In the genomic region with DNA sequence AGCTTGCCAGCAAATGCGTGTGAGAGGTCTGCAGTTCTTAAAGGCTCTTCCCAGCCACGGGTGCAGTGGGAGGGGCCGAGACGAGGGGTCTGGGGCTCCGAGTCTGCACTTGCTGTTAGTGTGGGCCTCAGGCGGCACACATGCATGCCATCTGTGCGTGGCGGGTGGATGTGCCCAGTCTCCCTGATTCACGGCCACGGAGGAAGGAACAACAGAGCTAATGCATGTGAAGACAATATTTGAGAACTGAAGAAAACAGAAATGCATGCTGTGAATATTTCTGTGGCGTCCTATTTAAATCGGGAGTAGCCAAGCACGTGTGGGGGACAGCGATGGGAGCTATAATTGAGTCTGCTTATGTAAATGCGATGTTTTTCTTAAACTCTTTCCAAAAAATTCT, we compare ENCODE assay signal across 10 mouse cellular contexts.
DNase-seq lines count a peak whose midpoint lies in the region; ATAC-seq lines count a peak whose summit lies in the region.
"Had no signal": no experiment of that assay in that cellular context is flagged by ENCODE, and none has a peak within 500 bp of the region (broad histone marks: within the 10 kb centered on the region; RNA-seq: fewer than 3 reads in every experiment).

No protein-coding gene starts in this region.

- H3K9ac ChIP-seq in intestine, embryonic 15.5 days: no peak overlapping the region
- H3K9ac ChIP-seq in intestine, embryonic 16.5 days (ENCODE audit: low read depth, low read length): no peak overlapping the region
- no peak overlapping the region for H3K9ac ChIP-seq in forebrain, embryonic 13.5 days
- H3K9ac ChIP-seq: heart, embryonic 13.5 days had no signal

- H3K27ac ChIP-seq in intestine, embryonic 15.5 days: no peak overlapping the region
- H3K27ac ChIP-seq in intestine, embryonic 16.5 days (ENCODE audit: low read length): no peak overlapping the region
- no peak overlapping the region for H3K27ac ChIP-seq in forebrain, embryonic 13.5 days
- H3K27ac ChIP-seq: heart, embryonic 13.5 days had no signal

- intact Hi-C loops in left cerebral cortex, postnatal 4 days (cut with DNase I): no loop called here

- 57% methylated on average over 15 of the region's 15 CpGs for WGBS in intestine, embryonic 15.5 days
- 47% methylated on average over 15 of the region's 15 CpGs for WGBS in intestine, embryonic 16.5 days
- WGBS in forebrain, embryonic 13.5 days: 52% methylated on average over 15 of the region's 15 CpGs

- no peak overlapping the region for H3K4me3 ChIP-seq in intestine, embryonic 15.5 days (replicated peaks)
- H3K4me3 ChIP-seq in intestine, embryonic 16.5 days (ENCODE audit: low read length): no peak overlapping the region
- no peak overlapping the region for H3K4me3 ChIP-seq in forebrain, embryonic 13.5 days
- H3K4me3 ChIP-seq: heart, embryonic 13.5 days had no signal

- H3K4me2 ChIP-seq in intestine, embryonic 15.5 days (replicated peaks): 0 out of 2 replicates have a peak overlapping the region, but pooled peaks have one; percentile 26
- no peak overlapping the region for H3K4me2 ChIP-seq in intestine, embryonic 16.5 days (ENCODE audit: low read depth, low read length)
- H3K4me2 ChIP-seq in forebrain, embryonic 13.5 days: peak overlapping the region; percentile 13; the same call in 1 of the 2 replicates
- H3K4me2 ChIP-seq: heart, embryonic 13.5 days had no signal

- no peaks in the 10 kb centered on the region for H3K9me3 ChIP-seq in intestine, embryonic 15.5 days
- no peaks in the 10 kb centered on the region for H3K9me3 ChIP-seq in intestine, embryonic 16.5 days (ENCODE audit: control insufficient read depth, low read length)
- no peaks in the 10 kb centered on the region for H3K9me3 ChIP-seq in forebrain, embryonic 13.5 days (replicated peaks)
- H3K9me3 ChIP-seq: heart, embryonic 13.5 days had no signal

- no peaks in the 10 kb centered on the region for H3K27me3 ChIP-seq in intestine, embryonic 15.5 days (replicated peaks)
- H3K27me3 ChIP-seq in intestine, embryonic 16.5 days (replicated peaks; ENCODE audit: control insufficient read depth, insufficient read depth, low read length): no peaks in the 10 kb centered on the region
- no peaks in the 10 kb centered on the region for H3K27me3 ChIP-seq in forebrain, embryonic 13.5 days
- H3K27me3 ChIP-seq: heart, embryonic 13.5 days had no signal

- H3K4me1 ChIP-seq in intestine, embryonic 15.5 days (replicated peaks): no peaks in the 10 kb centered on the region
- peaks cover 2% of the 10 kb centered on the region; the same call in 1 of the 2 replicates for H3K4me1 ChIP-seq in intestine, embryonic 16.5 days (ENCODE audit: control insufficient read depth, insufficient read depth, low read length)
- H3K4me1 ChIP-seq in forebrain, embryonic 13.5 days: peaks cover 3% of the 10 kb centered on the region; the same call in 1 of the 2 replicates

- ATAC-seq in intestine, embryonic 15.5 days: no peak
- no peak for ATAC-seq in intestine, embryonic 16.5 days
- peak; percentile 59 for ATAC-seq in forebrain, embryonic 13.5 days

- peak; percentile 37 for DNase-seq in left cerebral cortex, postnatal 4 days
- peak; percentile 65 to 71 for DNase-seq in right cerebral cortex, postnatal 10 days (ENCODE audit: low spot score in 2 of 2)
- DNase-seq in MN1 (ENCODE audit: low spot score): no peak
- DNase-seq in adrenal gland, postnatal 10 days: no peak
- no peak for DNase-seq in layer of hippocampus, adult 9-11 months
- DNase-seq: spleen, adult 18-20 months had no signal

- H3K36me3 ChIP-seq in intestine, embryonic 15.5 days: no peaks in the 10 kb centered on the region
- no peaks in the 10 kb centered on the region for H3K36me3 ChIP-seq in intestine, embryonic 16.5 days (ENCODE audit: control insufficient read depth, insufficient read depth, low read length)
- H3K36me3 ChIP-seq in forebrain, embryonic 13.5 days (ENCODE audit: poor library complexity, severe bottlenecking): no peaks in the 10 kb centered on the region
- H3K36me3 ChIP-seq: heart, embryonic 13.5 days had no signal

Comparison
In these comparisons a context has a peak if more than half of its experiments do, and no peak if none do; other contexts are left out.
1. DNase-seq: peak in left cerebral cortex, postnatal 4 days (single experiment) and right cerebral cortex, postnatal 10 days (2 of 2); none in MN1 (single experiment), adrenal gland, postnatal 10 days (single experiment) and layer of hippocampus, adult 9-11 months (single experiment).